In genomic region chr16:90696306-90696705, GRCm38 (mm10) we compare ENCODE assay signal across 38 mouse cellular contexts. TPM values are rescaled to one million over a fixed set of nuclear protein-coding genes. Genes with fewer than 3 reads are reported as not detected.
DNase-seq lines count a peak whose midpoint lies in the region; ATAC-seq and TF ChIP-seq lines count a peak whose summit lies in the region.
"Had no signal": no experiment of that assay in that cellular context is flagged by ENCODE, and none has a peak within 500 bp of the region (broad histone marks: within the 10 kb centered on the region; RNA-seq: fewer than 3 reads in every experiment).

No protein-coding gene starts in this region.

- H3K9ac ChIP-seq in forebrain, embryonic 13.5 days = no peak overlapping the region
- no peak overlapping the region for H3K9ac ChIP-seq in midbrain, embryonic 13.5 days (replicated peaks)
- H3K9ac ChIP-seq: embryonic facial prominence, embryonic 13.5 days; forebrain, postnatal 0 days; heart, embryonic 12.5 days; hindbrain, embryonic 14.5 days; kidney, embryonic 15.5 days; limb, embryonic 15.5 days; liver, embryonic 13.5 days had no signal

- H3K36me3 ChIP-seq in forebrain, embryonic 10.5 days (replicated peaks) = no peaks in the 10 kb centered on the region
- no peaks in the 10 kb centered on the region for H3K36me3 ChIP-seq in forebrain, embryonic 13.5 days (ENCODE audit: poor library complexity, severe bottlenecking)
- no peaks in the 10 kb centered on the region for H3K36me3 ChIP-seq in midbrain, embryonic 10.5 days
- H3K36me3 ChIP-seq in midbrain, embryonic 13.5 days = no peaks in the 10 kb centered on the region
- H3K36me3 ChIP-seq: embryonic facial prominence, embryonic 13.5 days; heart, embryonic 12.5 days; kidney, embryonic 15.5 days; limb, embryonic 10.5 days; limb, embryonic 15.5 days; liver, embryonic 13.5 days had no signal

- no peak overlapping the region for H3K4me3 ChIP-seq in forebrain, embryonic 10.5 days
- no peak overlapping the region for H3K4me3 ChIP-seq in forebrain, embryonic 13.5 days
- no peak overlapping the region for H3K4me3 ChIP-seq in layer of hippocampus, adult 2 months
- no peak overlapping the region for H3K4me3 ChIP-seq in midbrain, embryonic 10.5 days
- H3K4me3 ChIP-seq in midbrain, embryonic 13.5 days (replicated peaks) = no peak overlapping the region
- H3K4me3 ChIP-seq: embryonic facial prominence, embryonic 13.5 days; heart, embryonic 12.5 days; kidney, embryonic 15.5 days; limb, embryonic 10.5 days; limb, embryonic 15.5 days; liver, embryonic 13.5 days; myocyte had no signal

- 83% methylated on average over 9 of the region's 9 CpGs for WGBS in forebrain, embryonic 10.5 days
- 56% methylated on average over 9 of the region's 9 CpGs for WGBS in forebrain, embryonic 13.5 days
- 79% methylated on average over 9 of the region's 9 CpGs for WGBS in midbrain, embryonic 10.5 days
- 61% methylated on average over 9 of the region's 9 CpGs for WGBS in midbrain, embryonic 13.5 days

- H3K27ac ChIP-seq in forebrain, embryonic 10.5 days = peak overlapping the region; percentile 56
- H3K27ac ChIP-seq in forebrain, embryonic 13.5 days = no peak overlapping the region
- peak overlapping the region; percentile 84 for H3K27ac ChIP-seq in layer of hippocampus, adult 2 months
- H3K27ac ChIP-seq in midbrain, embryonic 10.5 days (replicated peaks) = 0 out of 2 replicates have a peak overlapping the region, but pooled peaks have one; percentile 2
- H3K27ac ChIP-seq in midbrain, embryonic 13.5 days = no peak overlapping the region
- H3K27ac ChIP-seq: embryonic facial prominence, embryonic 13.5 days; hindbrain, embryonic 14.5 days; kidney, embryonic 15.5 days; limb, embryonic 10.5 days; limb, embryonic 15.5 days; liver, embryonic 13.5 days; macrophage had no signal

- peaks cover 14% of the 10 kb centered on the region for H3K4me1 ChIP-seq in forebrain, embryonic 10.5 days
- peaks cover 16% of the 10 kb centered on the region; the same call in 1 of the 2 replicates for H3K4me1 ChIP-seq in forebrain, embryonic 13.5 days
- peaks cover 3% of the 10 kb centered on the region; the same call in 1 of the 2 replicates for H3K4me1 ChIP-seq in midbrain, embryonic 10.5 days
- H3K4me1 ChIP-seq in midbrain, embryonic 13.5 days (replicated peaks) = 0 out of 2 replicates have a peak, but pooled peaks cover 9% of the 10 kb centered on the region
- H3K4me1 ChIP-seq: kidney, embryonic 15.5 days; limb, embryonic 10.5 days; limb, embryonic 15.5 days; liver, embryonic 13.5 days had no signal

- ATAC-seq in forebrain, embryonic 13.5 days = no peak
- ATAC-seq in midbrain, embryonic 13.5 days = no peak
- ATAC-seq: activated CD4-positive, CD25-positive, alpha-beta regulatory T cell, adult 4 months; forebrain, postnatal 0 days; midbrain, embryonic 16.5 days had no signal

- H3K9me3 ChIP-seq in forebrain, embryonic 10.5 days = no peaks in the 10 kb centered on the region
- H3K9me3 ChIP-seq in forebrain, embryonic 13.5 days (replicated peaks) = no peaks in the 10 kb centered on the region
- H3K9me3 ChIP-seq in midbrain, embryonic 10.5 days (replicated peaks) = no peaks in the 10 kb centered on the region
- no peaks in the 10 kb centered on the region for H3K9me3 ChIP-seq in midbrain, embryonic 13.5 days
- H3K9me3 ChIP-seq: embryonic facial prominence, embryonic 13.5 days; heart, embryonic 12.5 days; kidney, embryonic 15.5 days; limb, embryonic 10.5 days; limb, embryonic 15.5 days; liver, embryonic 13.5 days had no signal

- no peak for TF ChIP-seq CTCF in layer of hippocampus, adult 2 months (conservative IDR thresholded peaks at IDR 0.05)

- H3K27me3 ChIP-seq in forebrain, embryonic 10.5 days (ENCODE audit: poor library complexity, severe bottlenecking) = no peaks in the 10 kb centered on the region
- H3K27me3 ChIP-seq in forebrain, embryonic 13.5 days = no peaks in the 10 kb centered on the region
- no peaks in the 10 kb centered on the region for H3K27me3 ChIP-seq in midbrain, embryonic 10.5 days (ENCODE audit: low read depth, poor library complexity, severe bottlenecking)
- no peaks in the 10 kb centered on the region for H3K27me3 ChIP-seq in midbrain, embryonic 13.5 days
- H3K27me3 ChIP-seq: embryonic facial prominence, embryonic 13.5 days; heart, embryonic 12.5 days; kidney, embryonic 15.5 days; limb, embryonic 15.5 days; liver, embryonic 13.5 days had no signal

- H3K4me2 ChIP-seq in forebrain, embryonic 13.5 days = no peak overlapping the region
- no peak overlapping the region for H3K4me2 ChIP-seq in midbrain, embryonic 13.5 days (replicated peaks)
- H3K4me2 ChIP-seq: embryonic facial prominence, embryonic 13.5 days; heart, embryonic 12.5 days; hindbrain, embryonic 14.5 days; kidney, embryonic 15.5 days; limb, embryonic 15.5 days; liver, embryonic 13.5 days had no signal

- no peak for DNase-seq in forebrain, embryonic 10.5 days (ENCODE audit: extremely low spot score, low spot score)
- no peak for DNase-seq in layer of hippocampus, adult 2 months (ENCODE audit: low spot score in 2 of 2)
- DNase-seq in layer of hippocampus, adult 9-10 months (ENCODE audit: low spot score) = no peak
- DNase-seq in midbrain, embryonic 10.5 days (ENCODE audit: low spot score) = no peak
- DNase-seq in right cerebral cortex, postnatal 25 days = peak; percentile 20
- DNase-seq in right cerebral cortex, postnatal 14 days = no peak
- DNase-seq: adrenal gland, adult 2 months; adrenal gland, postnatal 36 days; cerebellum, adult 18-20 months; cerebellum, postnatal 10 days; forebrain, postnatal 0 days; gastrocnemius, postnatal 14 days; kidney, adult 18-20 months; kidney, postnatal 25 days; liver, embryonic 13.5 days; lung, adult 18-20 months; retina, postnatal 1 day; thymus, postnatal 4 days had no signal

RNA-seq across cellular contexts. Expression of gene Mis18a, which starts 30.9 kb away (rescaled TPM):
- polyA plus RNA-seq in forebrain, embryonic 10.5 days (2016; fragmentation: Nextera tagmentation; extraction: Ambion mirVana) = 111 and 113 TPM in 2 replicates
- polyA plus RNA-seq in forebrain, embryonic 13.5 days (2015; fragmentation: Nextera tagmentation; extraction: Ambion mirVana) = 73.6 and 75.1 TPM in 2 replicates
- 1 to 10 TPM; 7.7 to 9.0 TPM for total RNA-seq in layer of hippocampus, adult 2 months (2021)
- 87.7 and 106 TPM in 2 replicates for polyA plus RNA-seq in midbrain, embryonic 10.5 days (2016; fragmentation: Nextera tagmentation; extraction: Ambion mirVana)
- 38.1 and 40.5 TPM in 2 replicates for polyA plus RNA-seq in midbrain, embryonic 13.5 days (2015; fragmentation: Nextera tagmentation; extraction: Ambion mirVana)

RNA-seq across cellular contexts. Expression of gene Mrap, which starts 41.7 kb away (rescaled TPM):
- polyA plus RNA-seq in forebrain, embryonic 10.5 days (2016; fragmentation: Nextera tagmentation; extraction: Ambion mirVana) = 2.4 and 2.6 TPM in 2 replicates
- polyA plus RNA-seq in forebrain, embryonic 13.5 days (2015; fragmentation: Nextera tagmentation; extraction: Ambion mirVana) = 0.18 TPM in 1 of 2 replicates, not detected in the other
- total RNA-seq in layer of hippocampus, adult 2 months (2021) = under 1 TPM in 1 of 2 experiments, not detected in 1; 0.37 TPM
- 0.98 and 2.3 TPM in 2 replicates for polyA plus RNA-seq in midbrain, embryonic 10.5 days (2016; fragmentation: Nextera tagmentation; extraction: Ambion mirVana)
- polyA plus RNA-seq in midbrain, embryonic 13.5 days (2015; fragmentation: Nextera tagmentation; extraction: Ambion mirVana) = not detected in 2 replicates
- total RNA-seq: CH12.LX; common myeloid progenitor, adult 5-6 weeks; ES-E14; hematopoietic stem cell, adult 5-6 weeks; megakaryocyte-erythroid progenitor cell, adult 5-6 weeks had no signal
- polyA plus RNA-seq: activated CD4-positive, CD25-positive, alpha-beta regulatory T cell, adult 4 months; C2C12; embryonic facial prominence, embryonic 13.5 days; intestine, embryonic 14.5 days; myocyte; neural tube, embryonic 14.5 days had no signal

Comparison
In these comparisons a context has a peak if more than half of its experiments do, and no peak if none do; other contexts are left out.
1. H3K27ac ChIP-seq: peak in forebrain, embryonic 10.5 days (single experiment), layer of hippocampus, adult 2 months (single experiment) and midbrain, embryonic 10.5 days (single experiment); none in forebrain, embryonic 13.5 days (single experiment) and midbrain, embryonic 13.5 days (single experiment).